Mouse (Mus musculus): ENCODE measurements around the gene Dhrs2. TPM values are rescaled to one million over a fixed set of nuclear protein-coding genes. Genes with fewer than 3 reads are reported as not detected.

The Dhrs2 gene
- total and polyA plus RNA-seq, 3 experiments: not detected

DNA sequence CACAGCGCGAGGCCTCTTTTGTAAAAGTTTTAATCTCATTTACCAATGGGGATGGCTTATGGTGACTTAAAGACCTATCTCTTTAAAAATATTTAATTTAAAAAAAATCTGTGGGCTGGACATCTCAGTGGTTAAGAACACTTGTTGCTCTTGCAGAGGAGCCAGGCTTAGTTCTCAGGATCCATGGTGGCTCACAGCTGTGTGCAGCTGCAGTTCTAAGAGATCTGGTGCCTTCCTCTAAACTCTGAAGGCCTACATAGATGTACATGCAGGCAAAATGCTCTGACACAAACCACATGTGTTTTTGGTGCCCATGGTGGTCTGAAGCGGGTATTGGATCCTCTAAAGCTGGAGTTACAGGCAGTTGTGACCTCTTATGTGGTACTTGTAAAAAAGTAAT lies 38.6 kb upstream of the Dhrs2 start:
- H3K9me3 ChIP-seq (replicated peaks; ENCODE audit: low read length): peaks cover 12% of the 10 kb centered on the region
- DNase-seq (ENCODE audit: extremely low read depth): no peak
- no peak overlapping the region for H3K9ac ChIP-seq (ENCODE audit: insufficient read depth, low read depth)
- H3K4me3 ChIP-seq (replicated peaks in 1 of 3; ENCODE audit: low read depth in 2 of 3, low read length in 2 of 3, poor library complexity in 1 of 3): no peak overlapping the region
- TF ChIP-seq MEF2A (IDR thresholded peaks at IDR 0.05; ENCODE audit: borderline replicate concordance, low read depth, low read length) (no peak), MAFK (IDR thresholded peaks at IDR 0.05; ENCODE audit: insufficient replicate concordance, low read length) (no peak), SIN3A (IDR thresholded peaks at IDR 0.05; ENCODE audit: low read length) (no peak), NELFE (IDR thresholded peaks at IDR 0.05; ENCODE audit: low read depth, low read length) (no peak), TCF12 (IDR thresholded peaks at IDR 0.05; ENCODE audit: low read depth, low read length) (no peak), CHD2 (IDR thresholded peaks at IDR 0.05; ENCODE audit: low read length) (no peak), JUN (IDR thresholded peaks at IDR 0.05; ENCODE audit: insufficient read depth, low read depth, low read length) (no peak), MAZ (IDR thresholded peaks at IDR 0.05; ENCODE audit: low read depth, low read length) (no peak), ZKSCAN1 (IDR thresholded peaks at IDR 0.05; ENCODE audit: borderline replicate concordance, low read depth, low read length) (no peak), E2F4 (IDR thresholded peaks at IDR 0.05; ENCODE audit: insufficient replicate concordance, low read depth, low read length) (no peak), SMC3 (IDR thresholded peaks at IDR 0.05; ENCODE audit: low read depth, low read length) (no peak)
- no peaks in the 10 kb centered on the region for H3K79me2 ChIP-seq (replicated peaks; ENCODE audit: control insufficient read depth, extremely low read depth, insufficient read depth, poor library complexity, severe bottlenecking)
- in situ Hi-C loops (cut with MboI; ENCODE audit: low pct_ligation_motif_present, low pct_unique_long_range_greater_than_20kb, low sequenced_read_pairs): no loop called here
- dilution Hi-C loops (cut with MboI; ENCODE audit: extremely low pct_ligation_motif_present, extremely low pct_unique_long_range_greater_than_20kb, low sequenced_read_pairs): no loop called here
- H3K4me1 ChIP-seq (ENCODE audit: control insufficient read depth in 1 of 2, insufficient read depth in 2 of 2): peaks cover 0 to 3% of the 10 kb centered on the region in 2 experiments; a peak in 1 of 4 replicates
- H3K27me3 ChIP-seq (replicated peaks): peaks cover 29% of the 10 kb centered on the region
- no peaks in the 10 kb centered on the region for H3K36me3 ChIP-seq (replicated peaks in 1 of 2; ENCODE audit: control insufficient read depth in 1 of 2, insufficient read depth in 1 of 2, low read length in 1 of 2)
- H3K4me2 ChIP-seq (ENCODE audit: insufficient read depth, low read depth, poor library complexity, severe bottlenecking): no peak overlapping the region
- H3K27ac ChIP-seq (ENCODE audit: insufficient read depth, low read depth): no peak overlapping the region

DNA sequence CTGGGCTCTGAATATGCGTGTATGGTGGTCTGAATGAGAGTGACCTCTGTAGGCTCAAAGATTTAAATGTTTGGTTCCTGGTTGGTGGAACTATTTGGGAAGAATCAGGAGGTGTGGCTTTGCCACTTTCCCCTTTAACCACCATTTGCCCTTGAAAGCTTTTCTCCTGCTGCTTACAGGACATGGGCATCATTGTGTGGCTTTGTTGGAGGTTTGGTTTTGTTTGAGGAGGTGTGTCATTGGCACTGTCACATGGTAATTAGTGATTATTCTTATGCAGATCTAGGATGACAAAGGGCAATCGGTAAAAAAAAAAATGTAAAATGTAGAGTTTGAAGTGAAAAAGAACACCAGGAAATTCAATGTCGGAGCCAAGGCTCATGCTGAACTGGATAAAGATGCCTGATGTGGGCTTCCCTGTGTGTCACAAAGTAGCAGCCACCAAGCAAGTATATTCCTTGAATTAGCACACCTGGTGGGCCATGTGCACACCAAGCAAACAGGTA lies 37.1 kb upstream of the Dhrs2 start:
- H3K4me1 ChIP-seq (ENCODE audit: control insufficient read depth in 1 of 2, insufficient read depth in 2 of 2): peaks cover 0 to 3% of the 10 kb centered on the region in 2 experiments; a peak in 1 of 4 replicates
- no peak for DNase-seq (ENCODE audit: extremely low read depth)
- dilution Hi-C loops (cut with MboI; ENCODE audit: extremely low pct_ligation_motif_present, extremely low pct_unique_long_range_greater_than_20kb, low sequenced_read_pairs): no loop called here
- peaks cover 12% of the 10 kb centered on the region for H3K9me3 ChIP-seq (replicated peaks; ENCODE audit: low read length)
- no peaks in the 10 kb centered on the region for H3K36me3 ChIP-seq (replicated peaks in 1 of 2; ENCODE audit: control insufficient read depth in 1 of 2, insufficient read depth in 1 of 2, low read length in 1 of 2)
- H3K4me3 ChIP-seq (replicated peaks in 1 of 3; ENCODE audit: low read depth in 2 of 3, low read length in 2 of 3, poor library complexity in 1 of 3): no peak overlapping the region
- no peaks in the 10 kb centered on the region for H3K79me2 ChIP-seq (replicated peaks; ENCODE audit: control insufficient read depth, extremely low read depth, insufficient read depth, poor library complexity, severe bottlenecking)
- H3K27ac ChIP-seq (ENCODE audit: insufficient read depth, low read depth): no peak overlapping the region
- TF ChIP-seq IRF4 (IDR thresholded peaks at IDR 0.05; ENCODE audit: low read depth, low read length): no peak
- no peak for TF ChIP-seq BHLHE40 (IDR thresholded peaks at IDR 0.05; ENCODE audit: low read depth, low read length)
- no peak overlapping the region for H3K9ac ChIP-seq (ENCODE audit: insufficient read depth, low read depth)
- in situ Hi-C loops (cut with MboI; ENCODE audit: low pct_ligation_motif_present, low pct_unique_long_range_greater_than_20kb, low sequenced_read_pairs): no loop called here
- H3K27me3 ChIP-seq (replicated peaks): peaks cover 27% of the 10 kb centered on the region
- no peak overlapping the region for H3K4me2 ChIP-seq (ENCODE audit: insufficient read depth, low read depth, poor library complexity, severe bottlenecking)

DNA sequence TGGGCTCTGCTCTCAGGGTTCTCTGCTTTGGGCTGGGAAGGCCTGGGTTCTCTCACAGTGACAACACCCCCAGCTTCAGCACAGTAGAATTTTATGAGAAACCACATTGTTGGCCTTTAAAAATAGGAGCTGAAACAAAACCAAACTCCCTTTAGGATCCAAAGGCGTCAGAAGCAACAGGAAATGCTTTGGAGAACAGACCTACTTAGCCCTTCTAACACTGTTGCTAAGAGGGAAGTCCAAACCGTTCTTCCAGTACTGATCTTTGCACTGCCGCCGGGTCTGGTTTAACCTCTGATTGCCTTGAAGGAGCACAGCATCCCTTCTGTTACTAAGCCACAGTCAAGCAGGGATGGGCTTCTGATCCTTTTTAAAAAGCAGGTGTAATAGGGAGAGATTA lies 33.3 kb upstream of the Dhrs2 start:
- H3K9ac ChIP-seq (ENCODE audit: insufficient read depth, low read depth): no peak overlapping the region
- no peak overlapping the region for H3K27ac ChIP-seq (ENCODE audit: insufficient read depth, low read depth)
- peaks cover 22% of the 10 kb centered on the region for H3K27me3 ChIP-seq (replicated peaks)
- H3K79me2 ChIP-seq (replicated peaks; ENCODE audit: control insufficient read depth, extremely low read depth, insufficient read depth, poor library complexity, severe bottlenecking): no peaks in the 10 kb centered on the region
- in situ Hi-C loops (cut with MboI; ENCODE audit: low pct_ligation_motif_present, low pct_unique_long_range_greater_than_20kb, low sequenced_read_pairs) (no loop called here), dilution Hi-C loops (cut with MboI; ENCODE audit: extremely low pct_ligation_motif_present, extremely low pct_unique_long_range_greater_than_20kb, low sequenced_read_pairs) (no loop called here)
- peaks cover 12% of the 10 kb centered on the region for H3K9me3 ChIP-seq (replicated peaks; ENCODE audit: low read length)
- no peaks in the 10 kb centered on the region for H3K36me3 ChIP-seq (replicated peaks in 1 of 2; ENCODE audit: control insufficient read depth in 1 of 2, insufficient read depth in 1 of 2, low read length in 1 of 2)
- H3K4me3 ChIP-seq (replicated peaks in 1 of 3; ENCODE audit: low read depth in 2 of 3, low read length in 2 of 3, poor library complexity in 1 of 3): no peak overlapping the region
- TF ChIP-seq RAD21 (IDR thresholded peaks at IDR 0.05; ENCODE audit: low read depth, low read length) (no peak), MYC (IDR thresholded peaks at IDR 0.05; ENCODE audit: low read depth, low read length) (no peak), CHD1 (IDR thresholded peaks at IDR 0.05; ENCODE audit: low read depth, low read length) (no peak), TBP (conservative IDR thresholded peaks at IDR 0.05; ENCODE audit: low read depth, low read length) (no peak)
- no peak for DNase-seq (ENCODE audit: extremely low read depth)
- H3K4me2 ChIP-seq (ENCODE audit: insufficient read depth, low read depth, poor library complexity, severe bottlenecking): no peak overlapping the region
- H3K4me1 ChIP-seq (ENCODE audit: control insufficient read depth in 1 of 2, insufficient read depth in 2 of 2): peaks cover 0 to 3% of the 10 kb centered on the region in 2 experiments; a peak in 1 of 4 replicates

Measured in CH12.LX (cell line).